10 mouse cellular contexts compared by ENCODE assay signal in genomic region chr1:61552577-61553517, GRCm38 (mm10).
A peak's percentile ranks its signal among the peaks of the same experiment; 100 is the strongest.
DNase-seq lines count a peak whose midpoint lies in the region; ATAC-seq lines count a peak whose summit lies in the region.
"Had no signal": no experiment of that assay in that cellular context is flagged by ENCODE, and none has a peak within 500 bp of the region (broad histone marks: within the 10 kb centered on the region; RNA-seq: fewer than 3 reads in every experiment).

No protein-coding gene starts in this region.

- H3K27me3 ChIP-seq in embryonic facial prominence, embryonic 11.5 days (ENCODE audit: control insufficient read depth, insufficient read depth, low read length): no peaks in the 10 kb centered on the region
- no peaks in the 10 kb centered on the region for H3K27me3 ChIP-seq in embryonic facial prominence, embryonic 10.5 days (replicated peaks; ENCODE audit: low read depth, poor library complexity, severe bottlenecking)
- H3K27me3 ChIP-seq in neural tube, embryonic 11.5 days (ENCODE audit: control insufficient read depth, insufficient read depth, low read length): no peaks in the 10 kb centered on the region
- H3K27me3 ChIP-seq: CH12.LX; liver, embryonic 13.5 days had no signal

- no peak for ATAC-seq in embryonic facial prominence, embryonic 11.5 days (replicated peaks; ENCODE audit: insufficient number of reproducible peaks, low FRiP score, low TSS enrichment, low read depth)
- ATAC-seq in neural tube, embryonic 11.5 days (ENCODE audit: insufficient read depth, low FRiP score, low TSS enrichment): peak; percentile 68; the same call in 1 of the 2 replicates
- ATAC-seq in megakaryocyte, adult 5-6 weeks (ENCODE audit: poor library complexity, severe bottlenecking): no peak

- no peaks in the 10 kb centered on the region for H3K4me1 ChIP-seq in embryonic facial prominence, embryonic 11.5 days (ENCODE audit: control insufficient read depth, insufficient read depth, low read length)
- H3K4me1 ChIP-seq in embryonic facial prominence, embryonic 10.5 days: no peaks in the 10 kb centered on the region
- no peaks in the 10 kb centered on the region for H3K4me1 ChIP-seq in neural tube, embryonic 11.5 days (ENCODE audit: control insufficient read depth, insufficient read depth, low read length)
- H3K4me1 ChIP-seq: liver, embryonic 13.5 days had no signal

- peak; percentile 18 for DNase-seq in embryonic facial prominence, embryonic 11.5 days (ENCODE audit: low spot score)
- no peak for DNase-seq in embryonic facial prominence, embryonic 10.5 days (ENCODE audit: low spot score)
- DNase-seq in neural tube, embryonic 11.5 days (ENCODE audit: low spot score): peak; percentile 59
- no peak for DNase-seq in neural tube, embryonic 10.5 days (ENCODE audit: extremely low spot score, low spot score)
- DNase-seq in kidney, postnatal 10 days: peak; percentile 75
- peak; percentile 41 for DNase-seq in mesoderm, embryonic 11.5 days (ENCODE audit: low read depth, low spot score)
- DNase-seq in frontal cortex, postnatal 25 days (ENCODE audit: low spot score in 2 of 2): no peak
- DNase-seq: liver, embryonic 13.5 days had no signal

- H3K9me3 ChIP-seq in embryonic facial prominence, embryonic 11.5 days (replicated peaks; ENCODE audit: control insufficient read depth, low read length): no peaks in the 10 kb centered on the region
- H3K9me3 ChIP-seq in embryonic facial prominence, embryonic 10.5 days: no peaks in the 10 kb centered on the region
- no peaks in the 10 kb centered on the region for H3K9me3 ChIP-seq in neural tube, embryonic 11.5 days (ENCODE audit: control insufficient read depth, low read length)
- H3K9me3 ChIP-seq: liver, embryonic 13.5 days had no signal

- H3K27ac ChIP-seq in embryonic facial prominence, embryonic 11.5 days (replicated peaks; ENCODE audit: low read depth, low read length): no peak overlapping the region
- no peak overlapping the region for H3K27ac ChIP-seq in embryonic facial prominence, embryonic 10.5 days (replicated peaks)
- H3K27ac ChIP-seq in neural tube, embryonic 11.5 days (ENCODE audit: low read depth, low read length): 0 out of 2 replicates have a peak overlapping the region, but pooled peaks have one; percentile 2
- H3K27ac ChIP-seq: liver, embryonic 13.5 days had no signal

- H3K36me3 ChIP-seq in embryonic facial prominence, embryonic 11.5 days (replicated peaks; ENCODE audit: control insufficient read depth, insufficient read depth, low read depth, low read length): no peaks in the 10 kb centered on the region
- H3K36me3 ChIP-seq in embryonic facial prominence, embryonic 10.5 days (replicated peaks): no peaks in the 10 kb centered on the region
- no peaks in the 10 kb centered on the region for H3K36me3 ChIP-seq in neural tube, embryonic 11.5 days (ENCODE audit: control insufficient read depth, insufficient read depth, low read length)
- H3K36me3 ChIP-seq: liver, embryonic 13.5 days had no signal

- WGBS in embryonic facial prominence, embryonic 11.5 days: 85% methylated on average over 21 of the region's 21 CpGs
- WGBS in embryonic facial prominence, embryonic 10.5 days: 90% methylated on average over 21 of the region's 21 CpGs
- 72% methylated on average over 21 of the region's 21 CpGs for WGBS in neural tube, embryonic 11.5 days

- no peak overlapping the region for H3K9ac ChIP-seq in embryonic facial prominence, embryonic 11.5 days (replicated peaks; ENCODE audit: low read length)
- no peak overlapping the region for H3K9ac ChIP-seq in neural tube, embryonic 11.5 days (ENCODE audit: low read length)
- H3K9ac ChIP-seq: liver, embryonic 13.5 days had no signal

- H3K4me2 ChIP-seq in embryonic facial prominence, embryonic 11.5 days (ENCODE audit: low read depth, low read length): no peak overlapping the region
- no peak overlapping the region for H3K4me2 ChIP-seq in neural tube, embryonic 11.5 days (ENCODE audit: low read depth)
- H3K4me2 ChIP-seq: liver, embryonic 13.5 days had no signal

- no peak overlapping the region for H3K4me3 ChIP-seq in embryonic facial prominence, embryonic 11.5 days (ENCODE audit: low read depth, low read length)
- H3K4me3 ChIP-seq in embryonic facial prominence, embryonic 10.5 days: no peak overlapping the region
- H3K4me3 ChIP-seq in neural tube, embryonic 11.5 days (ENCODE audit: low read depth, low read length): no peak overlapping the region
- H3K4me3 ChIP-seq: liver, embryonic 13.5 days had no signal

Comparison
In these comparisons a context has a peak if more than half of its experiments do, and no peak if none do; other contexts are left out.
1. DNase-seq: peak in embryonic facial prominence, embryonic 11.5 days (single experiment), neural tube, embryonic 11.5 days (single experiment), kidney, postnatal 10 days (single experiment) and mesoderm, embryonic 11.5 days (single experiment); none in embryonic facial prominence, embryonic 10.5 days (single experiment), neural tube, embryonic 10.5 days (single experiment) and frontal cortex, postnatal 25 days (0 of 2).